Mouse (Mus musculus) E14TG2a.4 (cell line): ENCODE results near the gene Kcnip1.

Experiments
- H3K27me3 ChIP-seq: 2 replicates; pipeline ENCODE4 v1.6.1; 2014; ENCODE audit warnings: low read length, control low read depth; ENCODE audit not compliant: insufficient read depth
- H3K36me3 ChIP-seq: 2 replicates; pipeline ENCODE4 v1.6.1; 2014; ENCODE audit warnings: low read length, control low read depth; ENCODE audit not compliant: insufficient read depth
- H3K4me1 ChIP-seq: replicated peaks from 2 replicates; pipeline ENCODE4 v1.6.1; 2014; ENCODE audit warnings: low read depth, low read length, control low read depth
- H3K4me3 ChIP-seq: replicated peaks from 2 replicates; pipeline ENCODE4 v1.5.1; 2014; ENCODE audit warnings: mild to moderate bottlenecking, low read length
- H3K9me3 ChIP-seq: 2 replicates; pipeline ENCODE4 v1.6.1; 2014; ENCODE audit warnings: low read length, control low read depth
- CTCF ChIP-seq: conservative IDR thresholded peaks from 2 replicates; pipeline ENCODE4 v1.5.1; 2014; ENCODE audit warnings: low read length
- NANOG ChIP-seq: IDR thresholded peaks from 2 replicates; pipeline ENCODE4 v1.6.1; 2014; ENCODE audit warnings: borderline replicate concordance, low read length, mixed read lengths
- POU5F1 ChIP-seq: IDR thresholded peaks from 2 replicates; pipeline ENCODE4 v1.6.1; 2014; ENCODE audit warnings: low read length, borderline replicate concordance

Gene Kcnip1

GRCm38 (mm10) chr11:33655861-33656593 is 336.9 kb downstream of the Kcnip1 start:
- TF ChIP-seq CTCF (no peak), POU5F1 (no peak), NANOG (no peak)
- H3K9me3 ChIP-seq, result no peaks in the 10 kb centered on the region
- peaks cover 8% of the 10 kb centered on the region for H3K4me1 ChIP-seq
- H3K36me3 ChIP-seq, result no peaks in the 10 kb centered on the region
- H3K27me3 ChIP-seq, result peaks cover 7% of the 10 kb centered on the region
- H3K4me3 ChIP-seq, result no peak overlapping the region

GRCm38 (mm10) chr11:33655221-33655620 is 337.7 kb downstream of the Kcnip1 start:
- Histone ChIP-seq H3K27me3 (peaks cover 7% of the 10 kb centered on the region), H3K4me3 (no peak overlapping the region), H3K36me3 (no peaks in the 10 kb centered on the region), H3K4me1 (peaks cover 3% of the 10 kb centered on the region; the same call in 1 of the 2 replicates), H3K9me3 (no peaks in the 10 kb centered on the region)
- TF ChIP-seq NANOG (no peak), CTCF (no peak), POU5F1 (no peak)

GRCm38 (mm10) chr11:33654485-33654884 is 338.5 kb downstream of the Kcnip1 start:
- Histone ChIP-seq H3K9me3 (no peaks in the 10 kb centered on the region), H3K36me3 (no peaks in the 10 kb centered on the region), H3K4me3 (no peak overlapping the region), H3K27me3 (peaks cover 7% of the 10 kb centered on the region), H3K4me1 (no peaks in the 10 kb centered on the region)
- TF ChIP-seq NANOG, result no peak
- TF ChIP-seq CTCF, result no peak
- no peak for TF ChIP-seq POU5F1

- Histone ChIP-seq H3K36me3 (no peaks in the 10 kb centered on the region), H3K4me1 (peaks cover 11% of the 10 kb centered on the region), H3K27me3 (peaks cover 3% of the 10 kb centered on the region; the same call in 1 of the 2 replicates), H3K4me3 (no peak overlapping the region), H3K9me3 (no peaks in the 10 kb centered on the region)
- TF ChIP-seq NANOG, result no peak
- peak; percentile 12; the same call in 1 of the 2 replicates for TF ChIP-seq CTCF
- no peak for TF ChIP-seq POU5F1
These were observed 343.6 kb downstream of the Kcnip1 start for GRCm38 (mm10) chr11:33649358-33649757.

- no peaks in the 10 kb centered on the region for H3K4me1 ChIP-seq
- H3K9me3 ChIP-seq, result no peaks in the 10 kb centered on the region
- H3K36me3 ChIP-seq, result no peaks in the 10 kb centered on the region
- H3K4me3 ChIP-seq, result no peak overlapping the region
- no peaks in the 10 kb centered on the region for H3K27me3 ChIP-seq
- TF ChIP-seq CTCF, result no peak
- no peak for TF ChIP-seq NANOG
- no peak for TF ChIP-seq POU5F1
These were observed 355.8 kb downstream of the Kcnip1 start for GRCm38 (mm10) chr11:33637107-33637506.

- no peak for TF ChIP-seq NANOG
- TF ChIP-seq POU5F1, result no peak
- TF ChIP-seq CTCF, result no peak
- Histone ChIP-seq H3K4me1 (no peaks in the 10 kb centered on the region), H3K36me3 (no peaks in the 10 kb centered on the region), H3K4me3 (no peak overlapping the region), H3K27me3 (no peaks in the 10 kb centered on the region), H3K9me3 (no peaks in the 10 kb centered on the region)
These were observed 365.7 kb downstream of the Kcnip1 start for GRCm38 (mm10) chr11:33627136-33627742.

GRCm38 (mm10) chr11:33614218-33614617 is 378.7 kb downstream of the Kcnip1 start:
- Histone ChIP-seq H3K36me3 (no peaks in the 10 kb centered on the region), H3K27me3 (no peaks in the 10 kb centered on the region), H3K4me1 (peaks cover 11% of the 10 kb centered on the region), H3K9me3 (no peaks in the 10 kb centered on the region), H3K4me3 (no peak overlapping the region)
- TF ChIP-seq NANOG, result no peak
- TF ChIP-seq POU5F1, result no peak
- TF ChIP-seq CTCF, result peak; percentile 80

- peaks cover 30% of the 10 kb centered on the region for H3K4me1 ChIP-seq
- TF ChIP-seq NANOG (no peak), CTCF (no peak), POU5F1 (no peak)
- H3K4me3 ChIP-seq, result no peak overlapping the region
- peaks cover 3% of the 10 kb centered on the region; the same call in 1 of the 2 replicates for H3K27me3 ChIP-seq
- H3K36me3 ChIP-seq, result no peaks in the 10 kb centered on the region
- no peaks in the 10 kb centered on the region for H3K9me3 ChIP-seq
These were observed 385.2 kb downstream of the Kcnip1 start for GRCm38 (mm10) chr11:33607784-33608183.
